Mouse (Mus musculus) MEL (cell line): ENCODE data around the gene Cfi.

Experiments used
- E2F4 ChIP-seq: IDR thresholded peaks from 2 replicates; pipeline ENCODE4 v1.6.1; 2011; ENCODE audit warnings: low read depth, low read length, improper control_type of control experiment, borderline replicate concordance
- HCFC1 ChIP-seq: IDR thresholded peaks from 2 replicates; pipeline ENCODE4 v1.6.1; 2012; ENCODE audit warnings: low read depth, mild to moderate bottlenecking, inconsistent platforms, low read length, improper control_type of control experiment, moderate library complexity
- JUND ChIP-seq: IDR thresholded peaks from 2 replicates; pipeline ENCODE4 v1.6.1; 2011; ENCODE audit warnings: low read depth, mild to moderate bottlenecking, improper control_type of control experiment, low read length
- POLR2A ChIP-seq, 2 experiments: IDR thresholded peaks; 2 replicates each; pipeline ENCODE4 v1.6.1; 2011 to 2012; ENCODE audit warnings: low read length in 2 of 2, mild to moderate bottlenecking in 2 of 2, control low read depth in 1 of 2, improper control_type of control experiment in 1 of 2, low read depth in 1 of 2, moderate library complexity in 1 of 2; ENCODE audit not compliant: control insufficient read depth in 1 of 2, insufficient read depth in 1 of 2, poor library complexity in 1 of 2

DNA sequence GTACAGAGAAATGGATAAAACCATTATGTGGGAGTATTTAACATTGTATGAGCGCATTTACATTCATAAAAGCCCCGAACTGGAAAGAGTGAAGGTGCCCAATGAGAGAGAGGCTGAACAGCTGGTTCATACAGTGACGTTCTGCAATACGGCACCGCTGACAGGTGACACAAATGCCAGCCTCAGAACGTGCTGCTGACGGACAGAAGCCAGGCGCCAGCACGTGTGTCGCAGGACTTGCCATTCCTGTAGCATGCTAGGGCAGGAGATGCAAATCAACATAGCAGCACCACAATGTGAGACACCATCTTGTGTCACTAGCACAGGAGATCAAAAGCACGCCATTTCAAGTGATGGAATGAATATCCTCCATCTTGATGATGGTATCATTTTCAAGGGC is 37.1 kb upstream of the Cfi start:
- TF ChIP-seq JUND (no peak), POLR2A (IDR thresholded peaks at IDR 0.05; ENCODE audit: control insufficient read depth in 1 of 2, insufficient read depth in 1 of 2, low read depth in 1 of 2, low read length in 2 of 2, poor library complexity in 1 of 2) (no peak), E2F4 (no peak), HCFC1 (no peak)
